Mouse (Mus musculus): ENCODE results near the gene Dtnb.

Gene Dtnb

DNA sequence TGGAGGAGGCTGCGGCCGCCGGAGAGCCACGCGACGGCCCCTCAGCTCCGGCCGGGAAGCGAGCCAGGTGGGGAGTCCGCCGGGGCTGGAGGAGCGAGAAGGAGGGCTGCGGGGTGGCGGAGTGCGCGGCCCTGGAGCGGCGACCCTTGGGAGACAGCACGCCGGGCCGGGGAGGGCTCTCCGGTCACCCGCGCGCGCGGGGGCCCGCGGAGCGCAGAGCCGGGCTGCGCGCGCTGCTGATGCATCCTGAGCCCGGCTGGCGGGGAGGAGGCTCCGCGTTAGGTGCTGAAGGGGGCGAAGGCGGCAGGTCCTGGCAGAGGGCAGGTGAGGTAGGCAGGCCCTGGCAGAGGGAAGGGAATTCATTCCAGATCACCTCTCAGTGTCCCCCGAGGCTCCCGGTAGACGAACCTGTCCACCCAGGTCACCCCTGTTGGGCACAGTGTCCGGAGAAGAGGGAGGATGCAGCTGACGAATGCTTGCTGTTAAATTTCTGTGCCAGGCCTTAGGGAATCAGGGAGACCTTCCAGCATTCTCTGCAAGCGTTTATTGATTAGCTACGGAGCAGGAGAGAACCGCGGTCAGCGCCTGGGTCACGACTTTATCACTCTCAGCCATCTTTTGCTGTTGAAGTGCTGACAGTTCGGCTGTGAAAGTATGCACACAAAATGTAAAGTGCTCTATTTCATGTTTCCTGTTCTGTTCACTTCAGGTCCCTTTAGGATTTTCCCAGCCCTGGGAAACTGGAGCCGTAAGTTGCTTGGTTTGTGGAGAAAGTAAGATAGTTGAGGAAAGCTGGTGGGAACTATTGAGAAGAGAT is 608 bp downstream of the Dtnb start:
- peak; percentile 70 for DNase-seq

DNA sequence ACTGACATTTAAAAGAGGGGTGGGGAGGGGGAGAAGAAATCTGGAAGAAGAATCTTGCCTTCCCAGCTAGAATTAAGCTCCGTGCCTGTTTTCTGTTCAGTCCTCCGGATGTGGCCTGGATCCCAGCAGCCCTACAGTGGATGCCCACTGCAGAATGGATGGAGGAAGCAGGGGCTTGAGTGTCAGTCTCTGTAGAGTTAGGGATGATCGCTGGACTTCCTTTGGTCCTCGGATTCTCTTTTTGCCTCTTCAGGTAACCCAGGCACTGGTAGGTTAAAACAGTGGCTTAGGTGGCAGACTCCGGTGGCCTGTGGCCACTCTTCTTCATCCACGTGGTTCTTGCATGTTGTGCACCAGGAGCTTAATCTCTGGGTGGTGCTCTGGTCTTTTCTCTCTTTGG is 1.2 kb downstream of the Dtnb start:
- DNase-seq: peak; percentile 12

DNA sequence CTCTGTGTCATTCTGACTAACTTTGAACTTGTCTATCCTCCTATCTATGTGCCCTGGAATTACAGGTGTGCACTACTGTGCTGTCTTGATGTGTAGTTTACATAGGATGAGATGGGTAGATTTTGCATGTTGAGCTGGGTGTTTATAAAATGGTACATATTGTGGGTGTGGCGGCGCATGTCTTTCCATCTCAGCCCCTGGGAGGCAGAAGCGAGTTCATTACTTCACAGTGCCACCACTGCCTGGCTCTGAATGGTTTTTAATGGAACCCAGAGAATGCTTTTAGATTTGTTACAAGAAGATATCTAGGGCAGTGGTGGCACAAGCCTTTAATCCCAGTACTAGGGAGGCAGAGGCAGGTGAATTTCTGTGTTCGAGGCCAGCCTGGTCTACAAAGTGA is 2.5 kb downstream of the Dtnb start:
- no peak for DNase-seq

DNA sequence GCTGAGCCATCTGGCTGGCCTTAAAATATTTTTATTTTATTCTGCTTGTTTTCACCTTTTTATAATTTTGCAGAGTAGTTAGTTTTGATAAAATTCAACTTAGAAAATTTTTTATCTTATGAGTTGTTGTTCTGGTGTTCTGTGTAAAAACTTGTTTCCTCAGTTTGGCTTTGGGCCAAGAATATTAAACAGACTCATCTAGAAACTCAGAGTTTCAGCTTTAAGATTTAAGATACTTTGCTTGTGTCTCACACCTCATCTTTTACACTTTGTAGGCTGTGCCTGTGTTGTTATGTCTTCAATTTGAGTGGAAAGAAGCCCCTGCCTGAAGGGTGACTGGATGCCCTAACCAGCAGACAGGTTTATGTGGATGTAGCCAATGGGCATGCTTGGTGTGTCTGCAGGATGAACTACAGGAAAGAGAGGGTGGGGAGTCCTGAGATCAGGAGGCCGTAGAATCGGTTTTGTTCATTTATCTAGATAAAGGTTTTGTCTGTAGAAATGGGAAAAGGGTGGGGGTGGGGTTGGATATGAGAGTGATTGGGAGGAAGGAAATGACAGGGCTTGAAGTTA is 7.9 kb downstream of the Dtnb start:
- DNase-seq: no peak

DNA sequence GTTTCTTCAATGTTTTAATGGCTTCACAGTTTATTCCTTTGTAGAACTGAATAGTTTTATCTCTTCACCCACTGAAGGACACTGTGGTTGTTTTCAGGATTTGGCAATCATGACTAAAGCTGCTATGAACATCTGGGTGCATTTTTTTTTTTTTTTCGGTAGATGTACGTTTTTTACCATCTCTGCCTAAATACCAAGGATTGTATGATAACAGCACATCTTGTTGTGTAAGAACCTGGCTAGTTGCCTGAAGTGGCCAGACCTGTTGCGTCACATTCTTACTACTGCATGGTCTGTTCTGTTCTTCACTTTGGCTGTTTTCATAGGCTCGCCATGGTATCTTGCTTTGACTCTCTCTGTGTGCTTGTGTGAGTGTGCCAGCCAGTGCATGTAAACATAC is 10.4 kb downstream of the Dtnb start:
- no peak for DNase-seq

DNA sequence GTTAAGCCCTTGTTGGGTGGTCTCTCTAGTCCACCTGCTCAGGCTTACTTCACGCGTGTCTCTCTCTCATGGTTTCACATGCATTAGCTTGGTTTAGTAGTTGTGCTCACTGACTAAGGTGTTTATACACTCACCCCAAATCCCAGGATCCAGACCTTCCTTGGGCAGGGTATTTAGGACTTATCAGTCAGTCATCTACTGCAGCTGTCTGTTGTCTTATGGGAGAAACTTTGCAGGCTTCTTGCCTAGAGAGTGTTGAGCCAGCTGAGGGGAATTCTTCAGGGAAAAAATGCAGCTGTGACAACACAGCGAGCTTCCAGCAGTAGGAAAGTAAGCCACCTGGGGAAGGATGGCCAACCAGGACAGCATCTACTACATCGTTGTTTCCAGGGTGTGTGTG is 13.3 kb downstream of the Dtnb start:
- no peak for DNase-seq

DNA sequence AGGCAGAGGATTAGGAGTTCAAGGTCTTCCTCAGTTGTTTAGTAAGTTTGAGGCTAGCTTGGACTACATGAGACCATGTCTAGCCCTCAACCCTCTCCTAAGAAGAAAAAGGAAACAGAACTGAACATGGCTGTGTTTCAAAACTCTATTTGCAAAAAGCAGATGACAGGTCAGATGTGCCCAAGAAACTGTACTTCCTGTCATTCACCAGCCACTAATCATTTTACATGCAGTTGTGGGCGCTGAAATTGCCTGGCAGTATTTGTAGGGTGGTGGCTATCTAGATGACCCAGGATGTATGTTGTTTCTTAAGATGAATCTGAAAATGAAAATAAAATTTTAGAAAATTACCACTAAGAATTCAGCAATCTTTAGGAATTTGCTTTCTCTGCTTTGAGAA is 14.8 kb downstream of the Dtnb start:
- DNase-seq: no peak

DNA sequence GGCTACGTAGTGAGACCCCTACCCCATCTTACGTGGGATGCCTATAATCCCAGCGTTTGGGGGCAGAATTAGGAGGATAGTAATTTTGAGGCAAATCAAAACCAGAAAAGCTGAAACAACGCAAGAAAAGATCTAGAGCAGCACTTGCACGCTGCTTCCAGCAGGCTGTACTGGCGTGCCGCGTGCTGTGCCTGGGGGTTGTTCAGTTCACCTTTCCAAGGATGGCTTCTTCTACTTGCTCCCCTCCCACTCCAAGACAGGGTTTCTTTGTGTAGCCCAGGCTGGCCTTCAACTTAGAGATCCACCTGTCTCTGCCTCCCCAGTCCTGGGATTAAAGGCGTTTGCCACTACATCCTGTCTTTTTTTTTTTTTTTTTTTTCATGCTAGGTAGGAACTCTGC is 17.9 kb downstream of the Dtnb start:
- DNase-seq: no peak

DNA sequence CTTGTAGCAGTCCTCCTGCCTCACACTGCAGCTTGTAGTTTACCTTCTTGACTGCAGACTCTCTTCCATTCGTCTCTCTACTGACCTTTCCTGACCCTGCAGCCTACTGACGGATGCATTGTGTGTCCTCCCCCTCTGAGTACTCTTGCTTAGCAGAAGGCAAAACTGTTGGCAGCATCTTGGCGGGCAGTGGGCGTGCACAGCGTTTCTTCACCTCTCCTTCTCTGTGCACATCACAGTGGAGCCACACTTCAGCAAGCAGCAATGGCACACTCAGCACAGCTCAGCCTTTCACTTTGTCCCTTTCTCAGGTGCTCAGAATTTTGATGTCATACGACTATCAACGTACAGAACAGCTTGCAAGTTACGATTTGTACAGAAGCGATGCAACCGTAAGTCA is 19.4 kb downstream of the Dtnb start:
- DNase-seq: no peak

DNA sequence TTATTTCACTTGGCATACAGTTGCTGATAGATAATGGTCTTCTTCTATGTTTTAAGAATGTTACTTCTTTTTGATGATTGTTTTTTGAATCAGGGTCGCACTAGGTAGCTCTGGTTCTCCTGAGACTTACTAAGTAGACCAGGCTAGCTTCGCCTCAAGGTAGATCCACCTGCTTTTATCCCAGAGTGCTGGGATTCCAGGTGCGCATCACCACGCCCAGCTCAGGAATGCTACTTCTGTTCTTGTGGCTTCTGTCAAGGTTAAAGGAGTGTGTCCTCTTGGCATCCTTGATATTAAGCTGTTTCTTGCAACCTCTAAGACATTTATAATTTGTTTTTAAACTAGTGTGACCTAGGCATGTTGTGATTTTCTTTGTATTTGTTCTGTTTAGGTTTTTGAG is 30.6 kb downstream of the Dtnb start:
- no peak for DNase-seq

DNA sequence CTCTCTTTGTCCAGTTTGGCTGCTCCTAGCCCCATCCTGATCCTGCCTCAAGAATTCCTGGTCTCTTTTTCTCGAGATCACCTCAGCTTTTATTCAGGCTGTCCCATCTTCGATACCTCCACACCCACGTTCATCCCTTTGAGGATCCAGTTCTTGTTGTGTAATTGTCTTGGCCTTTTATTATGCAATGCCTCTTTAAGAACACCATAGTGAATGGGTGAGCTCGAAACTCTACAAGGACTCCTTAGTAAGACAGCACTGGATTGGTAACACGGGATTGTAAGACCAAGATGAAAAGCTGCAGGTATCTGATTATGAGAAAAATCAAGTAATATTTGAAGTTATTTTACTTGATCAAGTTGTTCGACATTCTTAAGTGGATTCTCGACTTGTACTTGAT is 34.0 kb downstream of the Dtnb start:
- no peak for DNase-seq

DNA sequence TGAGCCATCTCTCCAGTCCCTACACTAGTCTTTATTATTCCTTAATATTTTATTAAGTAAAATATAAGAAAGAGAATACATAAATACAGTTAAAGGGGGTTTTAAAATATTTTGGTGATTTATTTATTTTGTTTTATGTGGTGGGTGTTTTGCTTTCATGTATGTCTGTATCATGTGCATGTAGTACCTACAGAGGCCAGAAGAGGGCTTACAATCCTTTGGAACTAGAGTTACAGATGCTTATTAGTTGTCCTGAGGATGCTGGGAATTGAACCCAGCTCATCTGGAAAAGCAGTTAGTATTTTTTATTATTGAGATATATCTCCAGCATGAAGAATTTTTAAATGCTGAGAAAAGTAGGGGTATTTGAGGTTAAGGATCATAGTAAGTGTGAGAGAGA is 37.6 kb downstream of the Dtnb start:
- DNase-seq: no peak

DNA sequence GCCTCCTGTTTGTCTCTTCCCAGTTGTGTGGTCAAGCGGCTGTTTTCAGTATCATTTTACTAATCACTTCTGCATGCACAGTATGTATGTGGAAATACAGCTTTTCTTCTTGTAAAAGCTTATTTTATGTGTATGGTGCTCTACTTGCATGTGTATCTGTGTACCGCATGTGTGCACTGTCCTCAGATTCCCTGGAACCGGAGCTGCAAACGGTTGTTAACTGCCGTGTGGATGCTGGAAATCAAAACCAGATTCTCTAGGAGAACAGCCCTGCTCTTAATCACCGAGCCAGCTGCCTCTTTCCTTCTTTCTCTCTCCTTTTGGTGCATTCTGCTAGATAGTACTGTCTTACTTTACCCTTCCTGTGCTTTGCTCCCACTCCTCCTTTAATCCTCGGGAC is 39.7 kb downstream of the Dtnb start:
- no peak for DNase-seq

DNA sequence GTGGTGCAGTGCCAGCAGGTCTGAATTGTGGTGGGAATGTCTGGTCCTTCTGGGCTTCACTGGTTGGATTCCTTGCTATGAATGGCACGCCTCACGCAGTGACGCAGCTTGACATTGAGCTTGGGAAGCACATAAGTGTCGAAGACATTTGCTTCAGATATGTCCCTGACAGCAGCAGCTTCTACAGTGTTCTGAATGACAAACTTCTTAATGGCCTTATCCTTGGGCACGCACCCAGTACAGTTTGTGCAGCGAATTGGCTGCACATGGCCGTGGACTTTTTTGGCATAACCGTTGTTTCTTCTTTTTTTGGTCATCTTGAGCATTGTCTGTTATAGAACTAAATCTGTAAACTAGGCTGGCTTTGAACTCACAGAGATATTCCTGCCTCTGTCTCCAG is 42.9 kb downstream of the Dtnb start:
- DNase-seq: no peak

DNA sequence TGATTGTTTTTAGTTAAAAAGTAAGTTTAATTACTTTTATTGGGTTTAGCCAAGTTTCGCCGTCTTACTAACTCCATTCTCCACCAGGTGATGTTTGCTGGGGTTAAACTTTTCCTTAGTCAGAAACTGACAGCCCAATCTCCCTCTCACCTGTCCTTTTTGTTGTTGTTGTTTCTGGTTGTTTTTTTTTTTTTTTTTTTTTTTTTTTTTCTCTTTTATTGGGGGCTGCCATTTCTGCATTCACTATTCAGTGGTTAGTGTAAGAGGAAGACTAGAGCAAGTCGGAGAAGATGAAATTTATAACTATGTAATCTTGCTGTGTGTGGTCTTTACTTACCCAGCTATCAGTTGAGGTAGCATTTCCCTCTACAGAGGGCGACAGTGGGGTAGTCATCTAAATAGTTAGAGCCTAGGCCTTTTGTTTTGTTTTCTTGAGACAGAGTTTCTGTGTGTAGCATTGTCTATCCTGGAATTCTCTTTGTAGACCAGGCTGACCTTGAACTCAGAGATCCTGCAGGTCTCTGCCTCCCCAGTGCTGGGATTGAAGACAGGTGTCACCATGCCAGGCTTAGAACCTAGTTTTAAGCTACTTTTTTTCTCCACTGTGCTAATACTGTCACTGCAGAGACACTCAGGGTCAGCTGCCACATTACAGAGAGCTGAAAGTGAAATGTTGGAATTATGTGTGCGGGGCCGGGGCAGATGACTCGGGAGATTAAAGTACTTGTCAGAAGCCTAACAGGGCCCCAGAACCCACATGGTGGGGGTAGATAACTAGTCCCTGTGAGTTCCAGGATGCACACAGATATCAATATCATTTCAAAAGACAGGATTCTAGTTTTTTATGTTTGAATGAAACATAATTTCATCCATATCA is 46.2 kb downstream of the Dtnb start:
- no peak for DNase-seq

DNA sequence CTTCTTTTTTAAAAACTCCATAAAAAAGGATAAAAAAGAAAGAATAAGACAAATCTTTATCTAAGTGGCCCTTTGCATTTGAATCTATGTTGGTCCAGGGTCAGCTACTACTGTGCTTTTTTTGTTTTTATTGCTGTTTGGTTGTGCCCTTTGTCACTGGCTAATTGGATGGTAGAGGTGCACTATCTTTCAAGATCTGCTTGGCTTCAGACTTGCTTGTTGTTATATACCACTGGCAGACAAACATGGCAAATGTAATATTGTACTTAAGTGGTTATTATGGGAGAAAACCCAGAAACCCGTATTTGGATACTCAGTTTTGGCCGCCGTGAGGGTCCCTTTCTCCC is 46.8 kb downstream of the Dtnb start:
- no peak for DNase-seq

DNA sequence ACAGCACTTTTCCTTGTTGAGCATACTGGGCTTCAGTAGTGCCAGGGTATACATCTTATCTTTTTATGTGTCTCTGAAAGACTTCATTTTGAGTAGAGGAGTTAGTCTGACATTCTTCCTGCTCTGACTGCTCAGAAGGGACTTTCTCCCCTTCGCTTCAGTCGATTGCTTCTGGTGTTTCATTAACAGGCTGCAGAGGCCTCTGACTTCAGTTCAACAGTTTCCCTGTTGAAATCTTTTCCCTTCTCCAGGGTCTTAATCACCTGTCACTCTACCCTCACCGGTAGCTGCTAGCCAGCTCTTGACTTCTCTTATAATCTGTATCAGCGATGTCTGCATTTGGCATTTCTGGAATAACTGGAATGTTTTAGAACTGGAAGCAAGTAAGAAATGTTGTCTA is 54.7 kb downstream of the Dtnb start:
- DNase-seq: no peak

DNA sequence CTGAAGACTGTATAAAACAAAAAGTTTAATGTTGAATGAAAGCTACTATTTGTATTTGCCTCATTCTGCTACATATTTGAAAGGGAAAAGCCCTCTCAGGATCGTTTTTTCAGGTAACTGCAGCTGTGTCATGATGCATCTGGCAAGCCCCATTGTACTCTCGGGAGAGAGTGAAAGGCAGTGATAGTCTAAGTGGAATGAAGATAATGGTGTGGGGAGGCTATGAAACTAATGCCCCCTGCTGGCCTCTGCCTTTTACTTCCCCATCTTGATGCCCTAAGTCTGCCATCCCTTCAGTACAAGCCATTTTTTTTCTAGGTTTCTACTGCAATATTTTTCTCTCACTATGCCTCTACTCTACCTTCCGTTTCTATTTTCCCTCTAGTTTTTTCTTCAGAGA is 69.8 kb downstream of the Dtnb start:
- DNase-seq: no peak

DNA sequence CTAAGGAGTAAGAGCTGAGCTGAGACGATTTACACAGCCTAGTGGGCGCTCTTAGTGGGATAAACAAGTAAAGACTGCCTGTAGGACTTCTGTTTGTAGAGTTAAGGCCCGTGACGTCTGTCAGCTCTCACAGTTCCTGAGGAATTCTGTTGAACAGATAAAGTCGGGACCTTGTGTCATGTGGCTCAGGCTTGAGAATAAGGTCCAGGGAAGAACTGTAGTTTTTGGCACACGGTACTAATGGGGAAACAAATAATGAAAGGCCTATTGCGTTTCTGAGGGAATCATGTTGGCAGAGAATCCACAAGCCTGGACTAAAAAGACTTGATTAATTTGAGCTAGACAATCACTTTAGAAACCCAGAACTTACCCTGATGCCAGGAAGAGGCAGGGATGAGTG is 84.6 kb downstream of the Dtnb start:
- no peak for DNase-seq

DNA sequence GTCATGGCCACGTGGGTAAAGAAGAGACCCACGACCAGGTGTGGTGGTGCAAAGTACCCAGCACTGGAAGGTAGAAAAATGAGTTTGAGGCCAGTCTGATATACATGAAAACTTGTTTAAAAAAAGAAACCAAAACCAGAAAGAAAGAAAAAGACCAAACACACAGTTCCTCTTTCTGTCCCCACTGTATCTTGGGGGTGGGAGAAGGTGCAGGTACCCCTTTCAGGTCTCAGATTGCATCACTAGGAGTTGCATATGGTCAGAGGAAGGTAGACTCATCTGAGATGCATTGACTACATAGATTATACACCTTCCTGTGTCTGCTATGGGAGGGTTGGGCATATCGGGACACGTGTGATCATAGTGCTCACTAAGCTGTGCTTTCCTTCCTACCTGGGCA is 85.1 kb downstream of the Dtnb start:
- no peak for DNase-seq

DNA sequence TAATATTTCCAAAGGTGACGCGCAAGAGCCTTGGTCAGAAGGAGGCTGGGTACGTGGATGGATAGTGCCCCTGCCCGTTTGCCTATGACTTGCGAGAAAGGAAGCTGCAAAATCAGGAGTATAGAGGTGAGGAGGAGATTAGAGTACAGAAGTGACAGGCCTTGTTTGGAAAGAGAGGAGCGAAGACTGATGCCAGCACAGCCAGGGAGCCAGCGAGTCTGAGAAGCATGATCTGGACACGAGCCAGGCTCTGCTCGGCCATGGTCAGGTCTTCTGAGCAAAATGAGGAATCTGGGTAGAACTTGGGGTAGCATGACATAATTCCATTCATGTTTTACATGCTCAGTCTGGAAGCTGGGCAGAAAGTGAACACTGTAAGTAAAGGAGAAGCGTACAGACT is 85.6 kb downstream of the Dtnb start:
- peak; percentile 26 for DNase-seq

DNA sequence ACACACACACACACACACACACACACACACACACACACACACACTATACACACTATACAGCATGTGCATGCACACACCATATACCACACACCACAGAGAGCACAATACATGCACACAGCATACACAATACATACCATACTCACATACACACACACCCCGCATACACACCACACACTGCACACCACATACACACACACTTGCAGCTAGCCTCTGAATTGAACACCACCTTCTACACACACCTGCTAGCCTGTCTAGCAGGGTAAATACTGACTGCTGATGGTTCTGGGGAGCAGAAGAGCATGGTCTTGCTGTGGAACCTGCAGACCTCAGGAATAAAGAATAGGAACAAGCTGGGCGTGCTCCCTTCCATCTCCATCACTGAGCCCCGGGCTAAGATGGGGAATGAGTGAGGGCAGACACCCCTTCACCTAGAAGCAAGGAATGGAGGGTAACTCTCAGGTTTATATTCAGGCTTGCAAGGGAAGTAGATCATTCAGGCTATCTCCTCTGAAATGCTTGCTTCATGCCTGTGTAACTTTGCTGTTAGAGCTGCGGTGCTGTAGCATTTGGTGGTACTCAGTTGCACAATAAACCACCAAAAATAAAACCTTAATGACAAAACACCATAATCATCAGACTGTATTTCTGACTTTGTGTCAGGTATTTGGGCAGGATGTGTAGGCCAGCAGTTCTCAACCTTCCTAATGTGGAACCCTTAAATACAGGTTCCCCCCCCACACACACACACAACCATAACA is 87.6 kb downstream of the Dtnb start:
- no peak for DNase-seq

DNA sequence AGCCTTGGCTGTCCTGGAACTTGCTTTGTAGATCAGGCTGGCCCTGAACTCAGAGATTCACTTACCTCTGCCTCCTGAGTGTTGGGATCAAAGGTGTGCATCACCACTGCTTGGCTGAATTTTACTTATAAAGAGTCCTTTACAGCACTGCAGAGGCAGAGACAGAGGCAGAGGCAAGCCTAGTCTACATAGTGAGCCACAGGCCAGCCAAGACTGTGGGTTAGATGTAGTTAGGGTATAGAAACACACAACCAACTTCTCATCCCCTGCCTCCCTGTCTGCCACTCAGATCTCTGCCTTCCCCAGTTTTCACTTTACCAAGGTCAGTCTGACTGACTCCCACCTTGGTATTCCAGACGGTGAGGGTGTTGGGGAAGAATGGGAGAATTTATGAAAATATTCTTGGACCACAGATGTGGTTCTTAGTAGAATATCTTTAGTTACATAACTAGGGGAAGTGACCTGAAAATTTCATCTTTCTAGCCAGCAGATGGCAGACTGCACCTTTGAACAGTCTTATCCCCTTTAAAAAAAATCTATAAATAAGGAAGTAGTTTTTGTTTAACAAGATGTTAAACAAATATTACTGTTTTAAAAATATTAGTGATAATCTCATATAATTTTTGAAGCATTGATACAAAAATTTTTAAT is 88.9 kb downstream of the Dtnb start:
- peak; percentile 27 for DNase-seq

Data from cerebellum, adult 11 months (tissue).